Mouse (Mus musculus): ENCODE measurements around the gene Rpl31.

DNA sequence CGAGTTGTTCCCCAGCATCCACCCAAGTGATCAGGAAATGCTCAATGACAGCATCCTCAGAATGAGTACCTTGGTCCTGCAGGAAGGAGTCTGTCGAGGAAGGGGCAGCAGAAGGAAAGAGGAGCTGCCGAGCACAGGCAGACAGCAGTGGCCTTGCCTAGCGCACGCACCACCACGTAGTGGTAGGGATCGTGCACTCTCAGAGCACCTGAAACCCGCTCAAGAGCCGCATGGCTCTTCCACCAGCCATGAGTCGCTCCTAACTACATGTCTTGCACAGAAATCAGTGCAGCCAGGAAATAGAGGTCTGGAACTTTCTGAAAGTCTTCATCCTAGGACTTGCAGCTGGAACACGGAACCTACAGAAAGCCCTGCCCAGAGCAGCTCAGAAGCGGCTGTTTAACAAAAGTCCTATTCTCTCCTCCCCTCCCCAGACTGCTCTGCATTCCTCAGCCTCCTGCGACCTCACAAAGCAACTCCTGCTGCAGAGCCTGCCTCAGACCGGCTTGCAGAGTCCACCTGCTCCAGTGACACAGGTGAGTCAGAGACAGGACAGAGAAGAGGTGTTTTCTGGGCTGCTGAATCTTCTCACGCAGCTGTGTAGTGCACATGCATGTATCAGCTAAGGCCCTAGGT, 32.0 kb upstream of the Rpl31 start:
- TF ChIP-seq CTCF (IDR thresholded peaks at IDR 0.05; ENCODE audit: borderline replicate concordance, extremely low read depth, insufficient read depth, insufficient read length) (no peak), POLR2A (IDR thresholded peaks at IDR 0.05; ENCODE audit: borderline replicate concordance, extremely low read depth, insufficient read depth, insufficient read length, poor library complexity, severe bottlenecking) (no peak)
